Mouse (Mus musculus) forebrain, embryonic 12.5 days (tissue): Measurements from ENCODE around the gene Fzr1. TPM values are rescaled to one million over a fixed set of nuclear protein-coding genes. Genes with fewer than 3 reads are reported as not detected.

ENCODE experiments used
- ATAC-seq: fragments of 200-750 bp; cut with Nextera tagmentation; 2 replicates; pipeline ENCODE4 v1.8.0; 2017; ENCODE audit warnings: moderate TSS enrichment; ENCODE audit not compliant: low FRiP score
- H3K27ac ChIP-seq: fragments of 300-500 bp; sonication (generic); 2 replicates; pipeline ENCODE4 v1.5.1; 2016; ENCODE audit warnings: mild to moderate bottlenecking
- H3K27me3 ChIP-seq: fragments of 300-500 bp; sonication (generic); 2 replicates; pipeline ENCODE4 v1.6.1; 2016; ENCODE audit warnings: mild to moderate bottlenecking
- H3K36me3 ChIP-seq: fragments of 300-500 bp; sonication (generic); replicated peaks from 2 replicates; pipeline ENCODE4 v1.6.1; 2016; ENCODE audit warnings: mild to moderate bottlenecking
- H3K4me1 ChIP-seq: fragments of 300-500 bp; sonication (generic); 2 replicates; pipeline ENCODE4 v1.6.1; 2016
- H3K4me2 ChIP-seq: fragments of 300-500 bp; sonication (generic); 2 replicates; pipeline ENCODE4 v1.6.1; 2016; ENCODE audit warnings: mild to moderate bottlenecking, moderate library complexity
- H3K4me3 ChIP-seq: fragments of 300-500 bp; sonication (generic); replicated peaks from 2 replicates; pipeline ENCODE4 v1.5.1; 2016; ENCODE audit warnings: mild to moderate bottlenecking
- H3K9ac ChIP-seq: fragments of 300-500 bp; sonication (generic); 2 replicates; pipeline ENCODE4 v1.6.1; 2016; ENCODE audit warnings: mild to moderate bottlenecking
- H3K9me3 ChIP-seq: fragments of 300-500 bp; sonication (generic); 2 replicates; pipeline ENCODE4 v1.6.1; 2016
- whole genome bisulfite sequencing: fragments of 180-500 bp; shearing (Covaris S2); methylation state at CpG from one replicate; pipeline ENCODE4 v1.1.7; 2016; 5-methylcytosine and 5-hydroxymethylcytosine counted together
- polyA plus RNA-seq: library from polyadenylated mRNA; unstranded; fragments of >200 nt; fragmentation: Nextera tagmentation; extraction: Ambion mirVana; gene quantifications from 2 replicates; pipeline ENCODE4 v1.2.1, GENCODE M21; 2016

The Fzr1 gene
- polyA plus RNA-seq, 1 experiment from 2014 or later: 148 TPM

DNA sequence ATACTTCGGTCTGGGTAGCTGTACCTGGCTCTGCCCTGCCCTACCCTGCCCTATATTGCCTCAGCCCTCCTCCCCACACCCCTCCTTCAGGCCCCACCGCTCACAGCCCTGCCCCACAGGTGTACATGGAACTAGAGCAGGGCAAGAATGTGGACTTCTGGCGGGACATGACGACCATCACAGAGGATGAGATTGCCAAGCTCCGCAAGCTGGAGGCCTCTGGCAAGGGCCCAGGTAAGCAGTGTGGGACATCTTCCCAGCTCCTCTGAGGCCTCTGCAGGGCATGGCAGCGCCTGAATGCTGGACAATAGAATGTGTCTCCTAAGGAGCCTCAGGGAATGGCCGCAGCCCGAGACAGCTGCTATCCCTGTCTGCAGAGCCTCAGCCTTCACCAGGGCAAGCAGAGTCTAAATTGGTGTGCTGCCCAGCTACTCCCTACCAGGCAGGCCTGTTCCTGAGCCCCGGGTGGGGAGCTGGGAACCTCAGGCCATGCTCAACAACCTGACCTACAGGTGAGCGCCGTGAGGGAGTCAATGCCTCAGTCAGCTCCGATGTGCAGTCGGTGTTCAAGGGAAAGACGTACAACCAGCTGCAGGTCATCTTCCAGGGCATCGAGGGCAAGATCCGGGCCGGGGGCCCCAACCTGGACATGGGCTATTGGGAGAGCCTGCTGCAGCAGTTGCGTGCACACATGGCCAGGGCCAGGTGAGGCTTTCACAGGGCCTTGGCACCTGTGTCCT is 54.4 kb downstream of the Fzr1 start:
- no peak for ATAC-seq
- no peak overlapping the region; the same call in 1 of the 2 replicates for H3K4me3 ChIP-seq
- H3K9ac ChIP-seq: no peak overlapping the region
- H3K36me3 ChIP-seq: peaks cover 56% of the 10 kb centered on the region
- 95% methylated on average over 18 of the region's 18 CpGs for WGBS
- H3K4me2 ChIP-seq: no peak overlapping the region
- H3K9me3 ChIP-seq: no peaks in the 10 kb centered on the region
- no peaks in the 10 kb centered on the region for H3K27me3 ChIP-seq
- no peak overlapping the region for H3K27ac ChIP-seq
- peaks cover 23% of the 10 kb centered on the region for H3K4me1 ChIP-seq

DNA sequence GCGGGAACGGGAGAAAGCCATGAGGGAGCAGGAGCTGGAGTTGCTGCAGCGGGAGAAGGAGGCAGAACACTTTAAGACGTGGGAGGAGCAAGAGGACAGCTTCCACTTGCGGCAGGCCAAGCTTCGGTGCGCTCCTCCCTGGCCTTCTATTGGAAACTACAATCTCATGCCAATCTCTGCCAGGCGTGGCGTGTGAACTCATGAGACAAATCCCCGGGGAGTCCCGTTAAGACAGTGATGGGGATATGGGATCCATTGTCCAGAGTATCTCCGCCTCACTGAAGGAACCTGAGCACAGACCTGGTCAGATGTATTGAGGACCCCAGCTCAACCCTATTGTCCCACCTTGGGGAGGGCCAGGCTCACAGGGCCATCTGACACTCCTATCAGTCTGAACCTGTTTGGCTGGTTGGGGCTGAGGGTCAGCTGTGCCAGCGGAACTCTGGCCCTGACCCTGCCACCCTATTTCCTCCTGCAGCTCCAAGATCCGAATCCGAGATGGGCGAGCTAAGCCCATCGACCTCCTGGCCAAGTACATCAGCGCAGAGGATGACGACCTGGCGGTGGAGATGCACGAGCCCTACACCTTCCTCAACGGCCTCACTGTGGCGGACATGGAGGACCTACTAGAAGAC is 55.1 kb downstream of the Fzr1 start:
- Histone ChIP-seq H3K27ac (no peak overlapping the region), H3K36me3 (peaks cover 56% of the 10 kb centered on the region), H3K9ac (no peak overlapping the region), H3K27me3 (no peaks in the 10 kb centered on the region), H3K4me2 (no peak overlapping the region), H3K4me3 (no peak overlapping the region; the same call in 1 of the 2 replicates), H3K9me3 (no peaks in the 10 kb centered on the region), H3K4me1 (peaks cover 24% of the 10 kb centered on the region)
- 93% methylated on average over 23 of the region's 23 CpGs for WGBS
- no peak for ATAC-seq

DNA sequence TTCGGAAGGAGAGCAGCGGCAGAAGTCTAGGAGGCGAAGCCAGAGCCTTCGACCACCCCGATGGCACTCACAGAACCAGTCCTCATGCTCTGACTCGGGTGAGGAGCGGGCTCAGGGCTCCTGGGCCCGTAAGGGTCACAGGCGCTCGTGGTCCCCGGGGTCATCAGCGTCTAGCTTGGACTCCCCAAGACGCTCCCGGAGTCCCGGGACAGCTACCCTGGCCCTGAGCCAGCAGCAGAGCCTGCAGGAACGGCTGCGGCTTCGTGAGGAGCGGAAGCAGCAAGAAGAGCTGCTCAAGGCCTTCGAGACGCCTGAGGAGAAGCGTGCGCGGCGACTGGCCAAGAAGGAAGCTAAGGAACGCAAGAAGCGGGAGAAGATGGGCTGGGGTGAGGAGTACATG is 55.9 kb downstream of the Fzr1 start:
- no peak overlapping the region; the same call in 1 of the 2 replicates for H3K4me2 ChIP-seq
- H3K9ac ChIP-seq: no peak overlapping the region
- H3K36me3 ChIP-seq: peaks cover 62% of the 10 kb centered on the region
- WGBS: 96% methylated on average over 27 of the region's 27 CpGs
- no peaks in the 10 kb centered on the region for H3K9me3 ChIP-seq
- no peak overlapping the region for H3K27ac ChIP-seq
- H3K4me1 ChIP-seq: peaks cover 24% of the 10 kb centered on the region
- no peak for ATAC-seq
- H3K27me3 ChIP-seq: no peaks in the 10 kb centered on the region
- peak overlapping the region; percentile 96 for H3K4me3 ChIP-seq

DNA sequence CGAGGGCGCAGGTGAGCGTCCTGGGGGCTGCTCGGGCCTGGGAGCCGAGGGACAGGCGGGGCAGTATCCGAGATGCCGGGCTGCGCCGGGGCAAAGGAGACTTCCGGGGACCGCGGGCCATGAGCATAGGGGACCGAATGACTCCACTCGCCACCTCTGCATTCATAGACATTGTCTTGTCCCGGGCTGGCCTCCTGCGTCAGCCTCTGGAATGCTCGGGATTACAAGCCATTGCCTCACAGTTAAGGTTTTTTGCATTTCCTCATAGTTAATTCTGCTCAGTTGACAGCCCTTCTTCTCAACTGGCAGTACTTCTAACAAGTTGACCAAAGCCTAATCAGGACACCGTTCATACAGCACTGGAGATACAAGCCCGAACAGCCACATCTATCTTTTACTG is 56.9 kb downstream of the Fzr1 start:
- H3K36me3 ChIP-seq: peaks cover 53% of the 10 kb centered on the region
- H3K27ac ChIP-seq: peak overlapping the region; percentile 88
- H3K4me2 ChIP-seq: peak overlapping the region; percentile 77
- H3K27me3 ChIP-seq: peaks cover 6% of the 10 kb centered on the region; the same call in 1 of the 2 replicates
- 4% methylated on average over 19 of the region's 20 CpGs for WGBS
- H3K4me3 ChIP-seq: peak overlapping the region; percentile 96
- peaks cover 33% of the 10 kb centered on the region for H3K4me1 ChIP-seq
- no peaks in the 10 kb centered on the region for H3K9me3 ChIP-seq
- ATAC-seq: no peak; the same call in 1 of the 2 replicates
- peak overlapping the region; percentile 79 for H3K9ac ChIP-seq

DNA sequence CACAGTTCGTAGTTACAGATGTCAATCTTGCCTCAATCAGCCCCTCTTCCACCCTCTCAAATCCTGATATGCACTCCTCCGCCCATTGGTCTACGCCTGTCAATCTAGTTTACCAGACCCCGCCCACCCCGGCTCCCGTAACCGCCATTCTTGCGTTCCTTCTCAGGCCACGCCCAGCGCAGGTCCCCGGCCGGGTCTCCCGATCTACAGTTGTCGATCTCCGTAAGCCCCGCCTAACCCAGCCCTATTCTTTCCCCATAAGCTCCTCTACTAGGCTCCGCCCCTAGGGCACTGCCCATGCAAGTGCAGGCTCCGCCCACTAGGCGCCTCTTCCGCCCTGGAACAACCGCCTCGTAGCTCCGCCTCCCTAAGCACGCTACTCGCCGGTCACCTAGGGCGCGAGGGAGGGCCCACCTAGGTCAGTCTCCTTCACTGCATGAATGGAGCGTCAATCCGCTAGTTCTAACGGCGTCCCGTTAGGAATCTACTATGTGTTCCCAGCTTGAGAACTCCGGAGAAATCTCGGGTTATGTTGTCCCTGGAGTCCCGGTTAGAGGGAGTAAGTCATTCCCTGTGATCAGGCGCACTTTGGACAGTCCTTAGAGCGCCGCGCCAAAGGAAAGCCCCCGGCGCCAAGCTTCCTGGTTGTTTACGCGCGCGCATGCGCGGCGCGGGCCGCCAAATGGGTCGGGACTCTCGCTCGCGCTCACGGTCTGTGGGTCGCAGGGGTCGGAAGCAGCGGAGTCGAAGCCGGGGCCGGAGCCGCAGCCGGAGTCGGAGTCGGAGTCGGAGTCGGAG is 57.6 kb downstream of the Fzr1 start, which contains the start of gene Cactin:
Gene Cactin (plus strand): TSS at position 554 of the 798 bp plus-strand sequence.
- peak; percentile 93 for ATAC-seq
- Histone ChIP-seq H3K27ac (peak within 1 kb of the TSS; percentile 88), H3K36me3 (peaks cover 49% of the 10 kb centered on the region), H3K4me1 (peaks cover 38% of the 10 kb centered on the region), H3K4me2 (peak within 1 kb of the TSS; percentile 77), H3K9ac (peak within 1 kb of the TSS; percentile 79), H3K4me3 (peak within 1 kb of the TSS; percentile 96), H3K9me3 (no peaks in the 10 kb centered on the region), H3K27me3 (peaks cover 6% of the 10 kb centered on the region; the same call in 1 of the 2 replicates)
- under 1% methylated on average over 68 of the region's 68 CpGs for WGBS

DNA sequence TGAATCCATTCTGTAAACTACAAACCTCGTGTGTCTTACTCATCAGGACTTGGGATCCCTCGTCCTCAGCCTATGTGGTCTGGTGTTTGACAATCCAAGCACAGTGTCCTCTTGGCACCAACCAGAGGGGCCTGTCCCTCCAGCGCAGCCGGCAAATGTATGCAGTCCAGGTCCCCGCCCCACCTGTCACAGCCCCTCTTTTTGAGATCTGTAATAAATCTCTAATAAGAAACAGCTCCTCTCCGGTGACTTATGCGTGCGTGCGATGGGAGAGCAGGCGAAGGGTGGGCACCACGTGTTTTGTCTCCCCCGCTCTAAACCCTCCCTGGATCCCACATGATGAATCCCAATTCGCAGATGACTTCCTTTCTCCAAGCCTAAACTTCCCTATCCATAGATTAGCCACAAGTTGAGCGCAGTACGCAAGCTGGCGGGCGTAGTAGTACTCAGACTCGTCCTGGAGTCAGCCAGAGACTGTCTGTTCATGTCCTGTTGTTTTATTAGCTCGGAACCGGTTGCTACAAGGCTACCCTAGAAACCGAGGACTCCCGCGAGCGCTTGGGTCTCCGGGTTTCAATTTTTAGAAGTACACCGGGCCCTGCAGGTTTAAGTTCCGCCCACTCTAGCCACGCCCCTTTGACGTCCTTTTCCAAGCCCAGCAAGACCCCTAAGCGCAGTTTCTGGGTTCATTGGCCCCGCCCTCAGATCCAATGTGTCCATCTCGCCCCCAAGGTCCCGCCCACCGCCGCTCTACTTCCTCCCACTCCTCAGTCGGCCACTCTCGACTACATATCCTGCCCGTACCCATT is 58.4 kb downstream of the Fzr1 start:
- peak overlapping the region; percentile 96 for H3K4me3 ChIP-seq
- peaks cover 6% of the 10 kb centered on the region; the same call in 1 of the 2 replicates for H3K27me3 ChIP-seq
- H3K4me2 ChIP-seq: peak overlapping the region; percentile 77
- H3K4me1 ChIP-seq: peaks cover 38% of the 10 kb centered on the region
- H3K27ac ChIP-seq: peak overlapping the region; percentile 88
- H3K9ac ChIP-seq: peak overlapping the region; percentile 21
- H3K9me3 ChIP-seq: no peaks in the 10 kb centered on the region
- H3K36me3 ChIP-seq: peaks cover 49% of the 10 kb centered on the region
- peak; percentile 1; the same call in 1 of the 2 replicates for ATAC-seq
- WGBS: 2% methylated on average over 38 of the region's 38 CpGs

DNA sequence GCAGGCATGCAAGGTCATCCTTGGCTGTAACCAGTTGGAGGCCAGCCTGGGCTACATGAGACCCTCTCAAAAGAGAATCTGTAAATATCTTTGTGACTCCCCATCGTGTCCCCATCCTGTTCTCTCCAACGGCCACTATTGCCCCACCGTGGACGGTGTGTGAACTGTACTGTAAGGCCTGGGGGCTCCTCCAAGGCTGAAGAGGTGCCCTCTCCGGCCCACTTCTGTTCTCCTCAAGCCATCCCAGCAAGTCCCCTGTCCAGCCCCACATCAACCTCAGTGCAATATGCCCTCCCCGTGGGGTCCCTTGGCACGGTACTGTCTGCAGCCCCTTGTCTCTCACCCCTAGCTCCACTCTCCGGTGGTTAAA is 59.0 kb downstream of the Fzr1 start:
- no peaks in the 10 kb centered on the region for H3K9me3 ChIP-seq
- peak overlapping the region; percentile 21 for H3K9ac ChIP-seq
- peaks cover 48% of the 10 kb centered on the region for H3K36me3 ChIP-seq
- 43% methylated on average over 8 of the region's 8 CpGs for WGBS
- H3K27ac ChIP-seq: peak overlapping the region; percentile 88
- peaks cover 6% of the 10 kb centered on the region; the same call in 1 of the 2 replicates for H3K27me3 ChIP-seq
- peak overlapping the region; percentile 96 for H3K4me3 ChIP-seq
- peaks cover 38% of the 10 kb centered on the region for H3K4me1 ChIP-seq
- H3K4me2 ChIP-seq: peak overlapping the region; percentile 77
- no peak for ATAC-seq

DNA sequence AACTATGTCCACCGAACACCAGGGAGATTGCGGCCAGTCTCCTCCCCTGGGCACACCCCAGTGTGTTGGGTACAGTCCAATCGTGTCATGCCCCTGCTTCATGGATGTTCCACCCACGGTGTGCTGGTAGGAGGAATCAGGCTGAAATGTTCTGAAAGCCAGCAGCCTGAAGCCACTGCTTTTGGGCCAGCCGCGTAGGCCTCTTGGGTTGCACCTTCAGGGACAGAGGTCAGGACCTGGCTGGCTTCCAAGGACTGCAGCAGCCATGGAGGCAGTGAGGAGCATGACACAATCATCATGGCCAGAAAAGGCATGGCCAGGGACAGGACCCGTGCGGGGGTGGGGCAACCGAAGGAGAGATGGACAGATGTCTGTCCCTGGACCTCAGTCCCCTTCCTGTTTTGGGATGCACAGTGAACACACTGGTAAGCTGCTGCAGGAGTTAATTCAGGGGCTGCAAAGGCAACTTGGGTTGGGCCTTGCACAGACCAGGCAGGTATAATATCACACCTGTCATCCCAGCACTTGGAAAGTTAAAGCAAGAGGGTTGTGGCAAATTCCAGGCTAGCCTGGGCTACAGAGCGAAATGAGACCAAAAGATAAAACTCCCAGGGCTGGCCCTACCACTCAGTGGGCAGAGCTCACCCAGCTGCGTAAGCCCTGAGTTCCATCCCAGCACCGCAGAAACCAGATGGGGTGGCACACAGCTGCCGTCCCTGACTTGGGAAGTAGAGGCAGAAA is 59.6 kb downstream of the Fzr1 start:
- H3K4me1 ChIP-seq: peaks cover 38% of the 10 kb centered on the region
- WGBS: 90% methylated on average over 13 of the region's 13 CpGs
- peak overlapping the region; percentile 77 for H3K4me2 ChIP-seq
- ATAC-seq: no peak
- no peaks in the 10 kb centered on the region for H3K9me3 ChIP-seq
- H3K9ac ChIP-seq: peak overlapping the region; percentile 21
- H3K4me3 ChIP-seq: peak overlapping the region; percentile 96
- H3K27me3 ChIP-seq: peaks cover 6% of the 10 kb centered on the region; the same call in 1 of the 2 replicates
- peak overlapping the region; percentile 88 for H3K27ac ChIP-seq
- H3K36me3 ChIP-seq: peaks cover 48% of the 10 kb centered on the region

DNA sequence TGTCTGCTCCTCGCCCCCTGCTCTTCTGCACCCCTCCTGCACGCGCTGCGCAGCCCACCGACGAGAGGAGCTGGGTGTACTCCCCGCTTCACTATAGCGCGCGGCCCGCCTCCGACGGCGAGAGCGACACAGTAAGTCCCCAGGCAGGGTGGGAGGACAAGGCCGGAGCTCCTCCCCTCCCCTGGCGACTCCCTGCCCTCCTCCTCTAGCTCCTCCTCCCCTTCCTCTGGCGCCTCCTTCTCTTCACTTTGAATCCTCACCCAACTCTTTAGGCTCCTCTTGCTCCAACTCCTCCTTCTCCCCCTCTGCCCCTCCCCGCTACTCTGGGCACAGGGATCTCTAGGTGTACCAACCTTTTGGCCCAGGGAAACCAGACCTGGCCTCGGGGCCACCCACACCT is 61.0 kb downstream of the Fzr1 start:
- Histone ChIP-seq H3K4me1 (peaks cover 35% of the 10 kb centered on the region), H3K27ac (no peak overlapping the region), H3K36me3 (peaks cover 48% of the 10 kb centered on the region), H3K4me2 (peak overlapping the region; percentile 32), H3K27me3 (peaks cover 6% of the 10 kb centered on the region; the same call in 1 of the 2 replicates), H3K4me3 (no peak overlapping the region), H3K9ac (peak overlapping the region; percentile 22; the same call in 1 of the 2 replicates), H3K9me3 (no peaks in the 10 kb centered on the region)
- ATAC-seq: no peak
- WGBS: 10% methylated on average over 20 of the region's 20 CpGs

DNA sequence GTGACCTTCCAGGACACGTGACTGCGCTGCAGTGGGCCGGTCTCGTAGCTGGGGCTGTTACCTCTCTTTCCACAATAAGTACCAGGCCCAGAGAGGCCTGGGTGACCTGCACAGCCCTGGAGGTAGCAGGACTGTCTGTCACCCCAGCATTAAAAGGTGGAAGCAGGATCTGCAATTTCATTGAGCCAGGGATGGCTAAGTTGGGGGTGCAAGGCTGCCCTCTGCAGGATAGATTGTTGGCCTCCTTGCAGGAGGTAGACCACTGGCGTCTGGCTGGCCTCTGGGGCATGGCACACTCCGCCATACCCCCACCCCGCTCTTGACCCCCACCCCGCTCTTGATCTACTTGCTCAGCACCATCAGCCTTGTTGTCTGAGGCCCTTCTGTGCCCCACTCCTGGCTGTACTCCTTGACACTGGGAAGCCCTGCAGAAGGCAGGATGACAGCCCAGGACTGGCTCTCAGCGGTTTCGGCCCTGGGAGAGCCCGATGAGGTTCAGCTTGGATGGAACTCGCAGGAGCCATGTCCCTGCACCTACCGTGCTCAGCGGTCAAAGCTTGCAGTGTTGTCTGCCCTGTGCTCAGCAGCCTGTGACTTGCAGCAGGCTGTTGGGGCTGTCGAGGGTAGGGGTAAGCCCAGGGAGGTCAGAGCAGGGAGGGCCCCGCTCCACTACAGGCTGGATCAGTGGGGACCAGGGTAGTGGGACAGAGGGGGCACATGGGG is 61.8 kb downstream of the Fzr1 start:
- Histone ChIP-seq H3K4me1 (peaks cover 27% of the 10 kb centered on the region), H3K27me3 (peaks cover 6% of the 10 kb centered on the region; the same call in 1 of the 2 replicates), H3K9me3 (no peaks in the 10 kb centered on the region), H3K9ac (peak overlapping the region; percentile 22; the same call in 1 of the 2 replicates), H3K36me3 (peaks cover 55% of the 10 kb centered on the region), H3K27ac (no peak overlapping the region), H3K4me2 (peak overlapping the region; percentile 32), H3K4me3 (no peak overlapping the region)
- ATAC-seq: no peak
- 43% methylated on average over 16 of the region's 16 CpGs for WGBS
